Mouse (Mus musculus) embryo, embryonic 9.5 days (tissue): ENCODE measurements at regions not wholly inside any gene's neighbourhood (a gene's known extent, or its start where the extent isn't known, plus 50 kb on each side); places are given as distances from the start of the nearest gene placed in this dataset.

Experiments used
- DNase-seq: peaks from one replicate; pipeline ENCODE4 v3.0.0-alpha.2; 2017; ENCODE audit errors: extremely low spot score

DNA sequence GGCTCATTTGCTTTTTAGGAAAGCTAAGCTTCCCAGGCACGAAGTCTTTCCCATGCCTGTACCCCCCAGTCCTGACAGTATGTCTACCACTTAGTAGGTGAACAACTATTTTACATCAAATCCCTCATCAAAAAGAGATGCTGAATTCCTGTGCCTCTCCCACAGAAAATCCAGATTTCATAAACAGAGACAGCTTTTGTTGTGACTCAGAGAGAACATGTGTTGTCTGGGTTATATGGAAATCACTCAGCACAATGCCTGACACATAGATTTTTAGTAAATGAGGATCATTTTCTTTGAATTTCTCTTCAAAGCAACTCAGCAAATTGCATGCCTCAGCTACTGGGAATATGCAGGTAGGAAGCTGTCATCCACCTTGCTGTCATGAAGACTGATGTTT lies 193.5 kb downstream of the Usp46 start:
- DNase-seq, result no peak

DNA sequence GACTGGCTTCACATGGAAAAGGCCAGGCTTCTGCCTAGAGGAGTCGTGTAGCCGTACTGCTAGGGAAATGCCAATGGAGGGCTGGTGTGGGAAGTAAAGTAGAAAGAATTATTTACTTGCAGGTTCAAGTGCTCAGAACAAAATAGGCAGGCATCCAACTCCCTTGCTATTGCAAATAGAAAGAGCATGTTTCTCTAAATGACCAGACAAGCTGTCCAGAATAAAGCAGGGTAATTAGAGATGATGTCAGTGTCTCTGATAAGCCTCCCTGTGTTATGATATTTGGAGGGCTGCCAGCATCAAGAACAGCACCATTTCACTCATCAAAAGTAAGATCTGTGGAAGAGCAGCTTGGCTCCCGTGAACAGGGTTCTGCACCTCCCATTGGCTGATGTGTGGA lies 192.4 kb downstream of the Usp46 start:
- no peak for DNase-seq

- DNase-seq, result no peak
Measured at GRCm38 (mm10) chr5:73880936-73881335, 187.3 kb downstream of the Usp46 start.

GRCm38 (mm10) chr5:73881941-73882340 lies 186.3 kb downstream of the Usp46 start:
- peak; percentile 55 for DNase-seq

- DNase-seq, result no peak
Measured at GRCm38 (mm10) chr5:73884998-73885397, 183.2 kb downstream of the Usp46 start.

GRCm38 (mm10) chr5:73885691-73886090 lies 182.5 kb downstream of the Usp46 start:
- DNase-seq, result no peak

- DNase-seq, result no peak
Measured at GRCm38 (mm10) chr5:73887306-73887958, 180.8 kb downstream of the Usp46 start.

DNA sequence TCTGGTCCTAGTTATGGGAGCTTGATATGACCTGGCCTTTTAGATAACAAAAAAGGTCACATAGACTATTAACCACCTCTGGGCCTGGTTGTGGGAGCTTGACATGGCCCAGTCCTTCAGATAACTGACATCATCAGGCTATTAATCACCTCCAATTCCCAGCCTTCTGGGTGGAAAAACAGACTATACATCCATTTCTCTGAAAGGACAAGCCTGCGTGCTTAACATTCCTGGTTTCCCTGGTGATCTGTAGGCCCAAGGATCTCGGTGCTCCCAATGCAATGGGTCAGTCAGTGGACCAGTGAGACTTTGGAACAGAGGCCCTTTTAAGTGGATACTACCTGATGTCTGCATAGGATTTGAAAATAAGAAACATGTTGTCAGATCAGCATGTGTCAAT lies 179.8 kb downstream of the Usp46 start:
- no peak for DNase-seq

DNA sequence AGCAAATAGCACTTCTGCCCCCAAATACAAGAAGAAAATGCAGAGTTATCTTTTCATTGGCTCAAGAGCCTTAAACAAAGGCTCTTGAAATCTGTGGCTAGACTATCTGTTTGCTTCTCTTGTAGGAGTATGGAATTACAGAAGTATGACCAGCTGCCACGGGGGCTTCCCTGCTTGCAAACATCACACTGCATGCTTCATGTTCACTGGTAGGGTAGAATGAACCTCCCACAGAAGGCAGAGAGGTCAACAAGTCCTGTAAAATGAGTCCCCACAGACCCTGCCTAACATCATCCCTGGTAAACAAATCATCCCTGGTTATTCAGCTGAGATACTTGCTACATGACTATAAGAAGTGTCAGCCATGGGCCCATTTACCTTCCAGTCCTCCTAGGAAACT lies 178.9 kb downstream of the Usp46 start:
- DNase-seq, result no peak

- DNase-seq, result no peak
Measured at GRCm38 (mm10) chr5:73890942-73891341, 177.3 kb downstream of the Usp46 start.

GRCm38 (mm10) chr5:73891606-73892005 lies 176.6 kb downstream of the Usp46 start:
- no peak for DNase-seq

GRCm38 (mm10) chr5:73892440-73893225 lies 175.6 kb downstream of the Usp46 start:
- DNase-seq, result no peak

DNA sequence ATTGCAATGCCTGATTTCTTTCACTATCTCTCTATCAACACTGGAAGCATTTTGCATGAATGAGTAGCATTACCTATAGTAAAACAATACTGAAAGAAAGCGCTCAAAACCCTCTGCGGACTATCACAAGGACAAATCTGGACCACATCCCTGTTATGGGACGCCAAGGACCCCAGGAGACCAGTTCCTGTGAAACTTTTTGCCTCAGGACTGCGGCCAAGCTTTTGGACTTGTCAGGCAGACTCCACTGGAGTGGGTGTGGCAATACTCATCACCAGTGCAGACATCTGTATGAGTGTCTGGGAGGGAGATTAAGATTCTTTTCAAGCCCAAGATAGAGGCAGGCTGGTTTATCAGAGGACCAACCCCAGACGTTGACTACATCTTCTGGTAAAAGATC lies 173.0 kb downstream of the Usp46 start:
- no peak for DNase-seq

DNA sequence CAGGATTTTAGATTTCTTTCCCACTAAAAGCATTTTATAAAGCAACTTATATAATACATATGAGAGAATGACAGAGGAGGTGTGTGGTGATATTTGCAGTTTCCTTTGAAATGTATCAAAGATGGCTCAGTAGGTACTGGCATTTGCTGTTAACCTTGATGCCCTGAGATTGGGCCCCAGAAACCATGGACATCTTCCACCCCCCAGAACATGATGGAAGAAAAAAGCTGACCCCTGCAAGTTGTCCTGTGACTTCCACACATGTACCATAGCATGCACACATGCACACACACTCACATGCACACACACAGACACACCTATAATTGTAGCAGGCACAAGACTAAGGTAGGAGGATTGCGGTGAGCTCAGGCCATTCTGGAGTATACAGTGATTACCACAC lies 171.4 kb downstream of the Usp46 start:
- no peak for DNase-seq

GRCm38 (mm10) chr5:73901651-73902050 lies 166.6 kb downstream of the Usp46 start:
- no peak for DNase-seq

- no peak for DNase-seq
Measured at GRCm38 (mm10) chr5:73902470-73903218, 165.6 kb downstream of the Usp46 start.

- no peak for DNase-seq
Measured at GRCm38 (mm10) chr5:73903219-73903570, 165.0 kb downstream of the Usp46 start.

DNA sequence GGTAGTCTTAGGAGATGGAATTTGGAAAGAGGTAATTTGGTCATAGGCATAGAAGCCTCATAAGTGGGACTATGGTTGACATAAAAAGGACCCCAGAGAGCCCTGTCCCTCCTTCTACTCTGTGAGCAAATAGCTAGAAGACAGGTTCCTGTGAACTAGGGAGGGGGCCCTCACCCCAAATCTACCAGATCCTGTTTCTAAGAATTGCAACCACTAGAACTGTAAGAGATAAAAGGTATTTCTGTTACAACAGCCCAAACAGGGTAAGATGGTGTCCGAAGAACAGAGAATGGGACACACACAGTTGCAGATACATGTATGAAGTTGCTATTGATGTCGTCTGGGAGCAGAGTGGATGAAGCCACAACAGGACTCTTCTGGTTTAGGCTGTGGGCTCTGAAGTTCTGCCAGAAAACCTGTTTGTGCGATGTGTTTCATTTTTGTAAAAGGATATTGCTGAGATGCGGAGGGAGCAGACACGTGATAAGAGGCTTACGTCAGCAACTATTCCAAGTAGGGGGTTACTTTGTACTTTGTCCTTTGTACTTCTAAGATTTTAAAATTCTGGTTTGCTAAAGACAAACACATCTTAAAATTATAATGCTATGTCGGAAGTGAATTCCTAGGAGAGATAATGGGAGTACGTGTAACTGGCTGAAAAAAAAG lies 164.0 kb downstream of the Usp46 start:
- DNase-seq, result no peak

GRCm38 (mm10) chr5:73912149-73912548 lies 156.1 kb downstream of the Usp46 start:
- no peak for DNase-seq

- DNase-seq, result peak; percentile 29
Measured at GRCm38 (mm10) chr5:73913116-73913515, 155.1 kb downstream of the Usp46 start.

DNA sequence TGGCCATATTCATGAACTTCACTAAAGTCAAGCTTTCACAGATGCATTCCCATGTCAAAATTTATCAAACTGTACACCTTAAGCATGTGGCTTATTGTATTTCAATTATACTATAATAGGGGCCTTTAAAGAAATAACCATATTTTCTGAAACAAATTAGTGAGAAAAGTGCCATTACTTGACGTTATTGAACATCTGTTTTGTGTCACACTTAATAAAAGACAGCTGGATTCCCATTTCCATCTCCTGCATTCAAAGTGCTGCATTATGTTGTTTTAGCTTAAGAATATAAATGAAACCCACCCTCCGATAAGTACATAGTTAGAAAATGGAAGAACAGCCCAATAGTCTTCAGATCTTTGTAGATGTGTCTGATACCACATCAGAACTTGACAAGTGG lies 150.2 kb downstream of the Usp46 start:
- DNase-seq, result no peak

GRCm38 (mm10) chr5:73919936-73920335 lies 148.3 kb downstream of the Usp46 start:
- no peak for DNase-seq
